Mouse (Mus musculus): Measurements from ENCODE around the gene Cacng3. TPM values are rescaled to one million over a fixed set of nuclear protein-coding genes. Genes with fewer than 3 reads are reported as not detected.
A peak's percentile ranks its signal among the peaks of the same experiment; 100 is the strongest.

Cacng3 gene
- polyA plus RNA-seq, 1 experiment from 2014 or later: 8.2 TPM

GRCm38 (mm10) chr7:122657423-122658126 is 12.7 kb upstream of the Cacng3 start:
- no peak overlapping the region for H3K4me2 ChIP-seq (replicated peaks)
- no peak for ATAC-seq
- no peak overlapping the region for H3K9ac ChIP-seq (replicated peaks)
- no peaks in the 10 kb centered on the region for H3K36me3 ChIP-seq
- H3K4me1 ChIP-seq (replicated peaks): no peaks in the 10 kb centered on the region
- H3K27ac ChIP-seq: no peak overlapping the region
- no peak overlapping the region for H3K4me3 ChIP-seq (replicated peaks)
- no peaks in the 10 kb centered on the region for H3K27me3 ChIP-seq
- H3K9me3 ChIP-seq: no peaks in the 10 kb centered on the region
- 96% methylated on average over 5 of the region's 5 CpGs for WGBS

- no peaks in the 10 kb centered on the region for H3K9me3 ChIP-seq
- H3K4me2 ChIP-seq (replicated peaks): no peak overlapping the region
- WGBS: 85% methylated on average over 7 of the region's 7 CpGs
- H3K4me1 ChIP-seq (replicated peaks): 0 out of 2 replicates have a peak, but pooled peaks cover 2% of the 10 kb centered on the region
- no peaks in the 10 kb centered on the region for H3K36me3 ChIP-seq
- H3K27me3 ChIP-seq: no peaks in the 10 kb centered on the region
- H3K4me3 ChIP-seq (replicated peaks): no peak overlapping the region
- no peak overlapping the region for H3K27ac ChIP-seq
- H3K9ac ChIP-seq (replicated peaks): no peak overlapping the region
- no peak for ATAC-seq
These were observed 4.8 kb upstream of the Cacng3 start for GRCm38 (mm10) chr7:122665311-122666049.

GRCm38 (mm10) chr7:122667903-122668302 is 2.4 kb upstream of the Cacng3 start:
- H3K9me3 ChIP-seq: no peaks in the 10 kb centered on the region
- no peaks in the 10 kb centered on the region for H3K36me3 ChIP-seq
- WGBS: 32% methylated on average over 5 of the region's 5 CpGs
- ATAC-seq: no peak
- no peak overlapping the region for H3K4me2 ChIP-seq (replicated peaks)
- H3K27me3 ChIP-seq: peaks cover 10% of the 10 kb centered on the region; the same call in 1 of the 2 replicates
- H3K4me3 ChIP-seq (replicated peaks): no peak overlapping the region
- peaks cover 13% of the 10 kb centered on the region; the same call in 1 of the 2 replicates for H3K4me1 ChIP-seq (replicated peaks)
- H3K27ac ChIP-seq: no peak overlapping the region
- H3K9ac ChIP-seq (replicated peaks): no peak overlapping the region

GRCm38 (mm10) chr7:122670873-122671641 is 765 bp downstream of the Cacng3 start:
- ATAC-seq: peak; percentile 87
- 7% methylated on average over 45 of the region's 45 CpGs for WGBS
- H3K27ac ChIP-seq: peak overlapping the region; percentile 58

GRCm38 (mm10) chr7:122672981-122673380 is 2.7 kb downstream of the Cacng3 start:
- peaks cover 12% of the 10 kb centered on the region; the same call in 1 of the 2 replicates for H3K27me3 ChIP-seq
- H3K36me3 ChIP-seq: no peaks in the 10 kb centered on the region
- peak overlapping the region; percentile 68 for H3K4me2 ChIP-seq (replicated peaks)
- H3K9me3 ChIP-seq: no peaks in the 10 kb centered on the region
- WGBS: 50% methylated on average over 5 of the region's 5 CpGs
- ATAC-seq: no peak
- peaks cover 13% of the 10 kb centered on the region; the same call in 1 of the 2 replicates for H3K4me1 ChIP-seq (replicated peaks)
- H3K4me3 ChIP-seq (replicated peaks): peak overlapping the region; percentile 45
- no peak overlapping the region for H3K27ac ChIP-seq
- no peak overlapping the region for H3K9ac ChIP-seq (replicated peaks)

More at GRCm38 (mm10) chr7:122670873-122671641, 765 bp downstream of the Cacng3 start:
- Histone ChIP-seq H3K36me3 (no peaks in the 10 kb centered on the region), H3K27me3 (peaks cover 12% of the 10 kb centered on the region; the same call in 1 of the 2 replicates), H3K9me3 (no peaks in the 10 kb centered on the region), H3K4me2 (replicated peaks) (peak overlapping the region; percentile 68), H3K9ac (replicated peaks) (peak overlapping the region; percentile 63), H3K4me3 (replicated peaks) (peak overlapping the region; percentile 45), H3K4me1 (replicated peaks) (peaks cover 13% of the 10 kb centered on the region; the same call in 1 of the 2 replicates)

GRCm38 (mm10) chr7:122675207-122675606 is 4.9 kb downstream of the Cacng3 start:
- ATAC-seq: no peak
- Histone ChIP-seq H3K9ac (replicated peaks) (no peak overlapping the region), H3K27me3 (peaks cover 12% of the 10 kb centered on the region; the same call in 1 of the 2 replicates), H3K36me3 (no peaks in the 10 kb centered on the region), H3K4me3 (replicated peaks) (no peak overlapping the region), H3K4me1 (replicated peaks) (peaks cover 13% of the 10 kb centered on the region; the same call in 1 of the 2 replicates), H3K27ac (no peak overlapping the region), H3K9me3 (no peaks in the 10 kb centered on the region), H3K4me2 (replicated peaks) (0 out of 2 replicates have a peak overlapping the region, but pooled peaks have one; percentile 9)
- WGBS: 73% methylated on average over 7 of the region's 7 CpGs

- no peak for ATAC-seq
- Histone ChIP-seq H3K4me3 (replicated peaks) (no peak overlapping the region), H3K9me3 (no peaks in the 10 kb centered on the region), H3K4me2 (replicated peaks) (no peak overlapping the region), H3K4me1 (replicated peaks) (0 out of 2 replicates have a peak, but pooled peaks cover 2% of the 10 kb centered on the region), H3K27me3 (no peaks in the 10 kb centered on the region), H3K27ac (no peak overlapping the region), H3K9ac (replicated peaks) (no peak overlapping the region), H3K36me3 (no peaks in the 10 kb centered on the region)
- WGBS: 88% methylated on average over 5 of the region's 5 CpGs
These were observed 31.5 kb downstream of the Cacng3 start for GRCm38 (mm10) chr7:122701751-122702150.

GRCm38 (mm10) chr7:122702443-122702842 is 32.2 kb downstream of the Cacng3 start:
- Histone ChIP-seq H3K27me3 (no peaks in the 10 kb centered on the region), H3K27ac (no peak overlapping the region), H3K36me3 (no peaks in the 10 kb centered on the region), H3K4me1 (replicated peaks) (0 out of 2 replicates have a peak, but pooled peaks cover 2% of the 10 kb centered on the region), H3K9ac (replicated peaks) (no peak overlapping the region), H3K4me3 (replicated peaks) (no peak overlapping the region), H3K4me2 (replicated peaks) (no peak overlapping the region), H3K9me3 (no peaks in the 10 kb centered on the region)
- 81% methylated on average over 4 of the region's 4 CpGs for WGBS
- ATAC-seq: no peak

- WGBS: 58% methylated on average over 5 of the region's 5 CpGs
- no peaks in the 10 kb centered on the region for H3K27me3 ChIP-seq
- no peak overlapping the region for H3K27ac ChIP-seq
- no peak for ATAC-seq
- H3K4me3 ChIP-seq (replicated peaks): no peak overlapping the region
- H3K9me3 ChIP-seq: no peaks in the 10 kb centered on the region
- H3K4me1 ChIP-seq (replicated peaks): 0 out of 2 replicates have a peak, but pooled peaks cover 2% of the 10 kb centered on the region
- H3K36me3 ChIP-seq: no peaks in the 10 kb centered on the region
- no peak overlapping the region for H3K4me2 ChIP-seq (replicated peaks)
- no peak overlapping the region for H3K9ac ChIP-seq (replicated peaks)
These were observed 36.4 kb downstream of the Cacng3 start for GRCm38 (mm10) chr7:122706736-122707135.

- no peaks in the 10 kb centered on the region for H3K9me3 ChIP-seq
- 0 out of 2 replicates have a peak, but pooled peaks cover 3% of the 10 kb centered on the region for H3K4me1 ChIP-seq (replicated peaks)
- ATAC-seq: no peak
- no peak overlapping the region for H3K9ac ChIP-seq (replicated peaks)
- H3K4me2 ChIP-seq (replicated peaks): no peak overlapping the region
- H3K4me3 ChIP-seq (replicated peaks): no peak overlapping the region
- no peaks in the 10 kb centered on the region for H3K27me3 ChIP-seq
- WGBS: 28% methylated on average over 3 of the region's 3 CpGs
- no peaks in the 10 kb centered on the region for H3K36me3 ChIP-seq
- no peak overlapping the region for H3K27ac ChIP-seq
These were observed 46.0 kb downstream of the Cacng3 start for GRCm38 (mm10) chr7:122716299-122716698.

GRCm38 (mm10) chr7:122718540-122718939 is 48.2 kb downstream of the Cacng3 start:
- H3K9me3 ChIP-seq: no peaks in the 10 kb centered on the region
- H3K4me3 ChIP-seq (replicated peaks): no peak overlapping the region
- H3K27me3 ChIP-seq: no peaks in the 10 kb centered on the region
- 94% methylated on average over 4 of the region's 4 CpGs for WGBS
- H3K27ac ChIP-seq: no peak overlapping the region
- 0 out of 2 replicates have a peak, but pooled peaks cover 3% of the 10 kb centered on the region for H3K4me1 ChIP-seq (replicated peaks)
- no peak for ATAC-seq
- H3K36me3 ChIP-seq: no peaks in the 10 kb centered on the region
- H3K9ac ChIP-seq (replicated peaks): no peak overlapping the region
- no peak overlapping the region for H3K4me2 ChIP-seq (replicated peaks)

Measured in midbrain, embryonic 13.5 days (tissue).